Mouse (Mus musculus) heart, embryonic 13.5 days (tissue): ENCODE data around the gene Adra2b. TPM values are rescaled to one million over a fixed set of nuclear protein-coding genes. Genes with fewer than 3 reads are reported as not detected.
A peak's percentile ranks its signal among the peaks of the same experiment; 100 is the strongest.

ENCODE experiments used
- ATAC-seq: fragments of 200-750 bp; cut with Nextera tagmentation; 2 replicates; pipeline ENCODE4 v1.8.0; 2017; ENCODE audit warnings: moderate TSS enrichment; ENCODE audit not compliant: insufficient number of reproducible peaks, low FRiP score, low TSS enrichment; ENCODE audit errors: extremely low read depth
- H3K27ac ChIP-seq: fragments of 300-500 bp; sonication (generic); replicated peaks from 2 replicates; pipeline ENCODE4 v1.5.1; 2015; ENCODE audit warnings: moderate library complexity, mild to moderate bottlenecking, inconsistent platforms
- H3K27me3 ChIP-seq: fragments of 300-500 bp; sonication (generic); replicated peaks from 2 replicates; pipeline ENCODE4 v1.6.1; 2015; ENCODE audit warnings: mild to moderate bottlenecking, inconsistent platforms
- H3K36me3 ChIP-seq: fragments of 300-500 bp; sonication (generic); 2 replicates; pipeline ENCODE4 v1.6.1; 2015; ENCODE audit warnings: mild to moderate bottlenecking, inconsistent platforms
- H3K4me1 ChIP-seq: fragments of 300-500 bp; sonication (generic); 2 replicates; pipeline ENCODE4 v1.6.1; 2015; ENCODE audit warnings: inconsistent platforms
- H3K4me2 ChIP-seq: fragments of 300-500 bp; sonication (generic); 2 replicates; pipeline ENCODE4 v1.6.1; 2015; ENCODE audit warnings: inconsistent platforms, mild to moderate bottlenecking, moderate library complexity
- H3K4me3 ChIP-seq: fragments of 300-500 bp; sonication (generic); 2 replicates; pipeline ENCODE4 v1.5.1; 2015; ENCODE audit warnings: moderate library complexity, mild to moderate bottlenecking, inconsistent platforms
- H3K9ac ChIP-seq: fragments of 300-500 bp; sonication (generic); 2 replicates; pipeline ENCODE4 v1.6.1; 2015; ENCODE audit warnings: inconsistent platforms, mild to moderate bottlenecking, moderate library complexity
- H3K9me3 ChIP-seq: fragments of 300-500 bp; sonication (generic); 2 replicates; pipeline ENCODE4 v1.6.1; 2016; ENCODE audit warnings: inconsistent platforms
- WGBS: fragments of 180-500 bp; shearing (Covaris S2); methylation state at CpG from one replicate; pipeline ENCODE4 v1.1.7; 2015; ENCODE audit warnings: mixed read lengths; 5-methylcytosine and 5-hydroxymethylcytosine counted together
- polyA plus RNA-seq: library from polyadenylated mRNA; unstranded; fragments of >200 nt; fragmentation: Nextera tagmentation; extraction: Ambion mirVana; gene quantifications from 2 replicates; pipeline ENCODE4 v1.2.1, GENCODE M21; 2015

Gene Adra2b
- polyA plus RNA-seq, 1 experiment from 2014 or later, result 1.6 TPM

DNA sequence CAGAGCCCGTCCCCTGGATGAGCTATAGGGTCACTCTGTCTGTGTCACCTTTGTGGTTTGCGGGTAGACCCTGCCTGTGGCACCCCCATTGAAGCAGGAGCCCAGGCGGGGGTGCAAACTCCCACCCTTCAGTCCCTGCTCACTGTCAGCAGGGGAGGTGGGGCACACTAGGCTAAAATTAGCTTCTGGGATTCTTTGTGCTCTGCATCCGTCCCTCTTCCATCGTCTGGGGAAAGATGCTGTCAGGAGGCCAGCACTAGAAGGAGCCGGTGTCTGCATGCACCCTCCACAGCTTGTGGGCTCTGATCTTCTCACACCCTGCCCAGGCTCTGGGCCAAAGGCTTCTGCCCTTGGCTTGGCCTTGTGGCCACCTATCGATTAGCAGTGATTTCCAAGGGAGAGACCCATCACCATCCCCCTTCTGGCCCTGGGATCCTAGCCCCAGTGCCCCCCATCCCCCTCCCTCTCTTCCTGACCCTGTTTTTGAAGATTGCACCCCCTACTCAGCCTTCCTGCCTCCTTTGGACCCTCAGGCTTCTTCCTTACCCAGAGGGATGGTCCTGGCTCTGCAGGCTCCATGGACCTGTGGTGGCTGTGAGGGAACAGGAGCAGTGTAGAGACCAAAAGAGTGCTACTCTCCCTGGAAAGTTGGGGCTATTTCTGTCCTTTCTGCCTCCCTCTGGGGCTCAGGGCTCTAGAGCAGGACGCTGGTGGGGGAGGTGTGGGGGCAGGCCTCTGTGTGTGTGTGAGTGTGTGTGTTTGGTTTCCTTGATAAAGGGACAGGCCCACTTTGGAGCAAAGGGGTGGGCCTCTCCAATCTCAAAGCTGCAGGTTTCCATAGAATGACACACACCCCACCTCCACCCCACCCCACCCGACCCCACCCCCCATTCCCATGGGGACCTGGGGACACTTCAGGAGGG lies 7.8 kb downstream of the Adra2b start:
- Histone ChIP-seq H3K9me3 (no peaks in the 10 kb centered on the region), H3K4me2 (peak overlapping the region; percentile 93), H3K36me3 (no peaks in the 10 kb centered on the region), H3K27ac (peak overlapping the region; percentile 76), H3K4me1 (peaks cover 63% of the 10 kb centered on the region), H3K27me3 (peaks cover 23% of the 10 kb centered on the region), H3K9ac (peak overlapping the region; percentile 65), H3K4me3 (peak overlapping the region; percentile 36)
- ATAC-seq, result peak; percentile 56; the same call in 1 of the 2 replicates
- WGBS, result 11% methylated on average over 9 of the region's 9 CpGs

DNA sequence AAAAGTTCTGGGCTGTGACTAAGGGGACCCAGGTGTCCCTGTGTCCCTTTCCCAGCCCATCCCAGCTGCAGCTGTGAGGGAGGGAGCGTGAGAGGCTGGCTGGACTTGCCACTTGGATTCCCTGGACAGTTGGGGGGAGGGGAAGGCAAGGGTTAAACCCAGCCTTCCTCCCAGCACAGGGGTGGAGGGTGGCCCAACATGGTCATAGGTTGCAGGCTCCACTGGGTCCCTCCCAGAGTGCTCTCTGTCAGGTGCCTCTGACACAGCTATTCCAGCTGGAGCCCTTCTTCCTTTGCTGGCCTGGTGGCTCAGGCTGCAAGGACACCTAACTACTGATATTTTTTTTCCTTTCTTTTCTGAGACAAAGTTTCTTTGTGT lies 8.5 kb downstream of the Adra2b start:
- peak overlapping the region; percentile 65 for H3K9ac ChIP-seq
- H3K4me2 ChIP-seq, result peak overlapping the region; percentile 93
- 57% methylated on average over 1 of the region's 1 CpGs for WGBS
- H3K4me1 ChIP-seq, result peaks cover 69% of the 10 kb centered on the region
- peaks cover 16% of the 10 kb centered on the region for H3K27me3 ChIP-seq
- H3K27ac ChIP-seq, result peak overlapping the region; percentile 76
- H3K4me3 ChIP-seq, result no peak overlapping the region
- H3K9me3 ChIP-seq, result no peaks in the 10 kb centered on the region
- peak; percentile 71; the same call in 1 of the 2 replicates for ATAC-seq
- no peaks in the 10 kb centered on the region for H3K36me3 ChIP-seq

DNA sequence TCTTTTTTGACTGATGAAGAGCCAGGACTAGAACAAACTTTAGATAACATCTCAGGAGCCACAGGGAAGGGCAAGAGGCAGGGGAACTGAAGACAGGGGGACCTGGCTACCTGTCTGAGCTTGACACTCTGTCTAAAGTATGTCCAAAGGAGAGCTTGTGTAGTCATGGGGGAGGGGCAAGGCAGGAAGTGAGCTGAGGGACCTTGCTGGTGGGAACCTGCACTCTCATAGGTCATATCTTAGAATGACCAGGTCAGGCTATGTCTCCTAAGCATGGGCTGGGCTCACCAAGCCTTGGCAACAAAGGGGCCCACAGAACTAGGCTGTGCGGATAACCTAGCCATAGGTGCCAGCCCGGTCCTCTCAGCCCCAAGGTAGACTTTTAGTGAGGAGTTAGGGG lies 9.1 kb downstream of the Adra2b start:
- peak overlapping the region; percentile 76 for H3K27ac ChIP-seq
- peaks cover 10% of the 10 kb centered on the region for H3K27me3 ChIP-seq
- H3K9me3 ChIP-seq, result no peaks in the 10 kb centered on the region
- 0 out of 2 replicates have a peak overlapping the region, but pooled peaks have one; percentile 65 for H3K9ac ChIP-seq
- no peak for ATAC-seq
- H3K4me2 ChIP-seq, result peak overlapping the region; percentile 93
- 70% methylated on average over 2 of the region's 2 CpGs for WGBS
- no peak overlapping the region for H3K4me3 ChIP-seq
- H3K36me3 ChIP-seq, result no peaks in the 10 kb centered on the region
- peaks cover 72% of the 10 kb centered on the region for H3K4me1 ChIP-seq

DNA sequence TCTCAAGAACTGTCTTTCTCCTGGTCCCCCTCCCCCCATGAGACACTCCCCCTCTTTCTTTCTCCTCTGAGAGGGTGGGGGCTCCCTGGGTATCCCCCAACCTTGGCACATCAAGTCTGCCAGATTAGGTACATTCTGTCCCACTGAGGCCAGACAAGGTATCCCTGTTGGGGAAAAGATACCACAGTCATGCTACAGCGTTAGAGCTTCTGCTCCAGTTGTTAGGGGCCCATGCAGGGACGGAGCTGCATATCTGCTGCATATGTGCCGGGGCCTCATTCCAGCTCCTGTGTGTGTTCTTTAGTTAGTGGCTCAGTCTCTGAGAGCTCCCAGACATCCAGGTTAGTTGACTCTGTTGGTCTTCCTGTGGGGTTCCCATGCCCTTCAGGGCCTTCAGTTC lies 11.1 kb downstream of the Adra2b start:
- Histone ChIP-seq H3K9me3 (no peaks in the 10 kb centered on the region), H3K36me3 (no peaks in the 10 kb centered on the region), H3K4me2 (peak overlapping the region; percentile 32; the same call in 1 of the 2 replicates), H3K4me1 (peaks cover 79% of the 10 kb centered on the region), H3K27me3 (0 out of 2 replicates have a peak, but pooled peaks cover under 1% of the 10 kb centered on the region), H3K27ac (no peak overlapping the region), H3K4me3 (no peak overlapping the region), H3K9ac (no peak overlapping the region)
- ATAC-seq, result no peak
- 68% methylated on average over 3 of the region's 3 CpGs for WGBS

DNA sequence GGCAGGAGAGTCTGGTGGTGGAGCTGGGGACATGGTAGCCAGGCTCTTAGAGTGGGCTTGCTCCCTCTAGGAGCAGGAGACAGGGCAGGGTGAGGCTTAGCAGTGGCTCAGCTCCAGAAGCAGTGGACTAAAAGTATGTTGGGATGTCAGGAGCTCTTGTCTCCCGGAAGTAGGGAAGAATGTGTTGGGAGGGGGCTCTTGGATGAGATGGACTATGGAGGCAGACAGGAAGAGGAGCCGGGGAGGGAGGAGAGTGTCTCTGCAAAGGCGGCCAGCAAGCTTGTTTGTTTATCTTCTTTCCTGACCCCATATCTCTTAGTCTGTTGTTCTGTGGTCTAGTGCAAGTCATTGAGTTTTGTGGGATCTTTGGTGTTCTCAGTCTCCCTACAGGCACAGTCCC lies 12.1 kb downstream of the Adra2b start:
- no peak overlapping the region for H3K4me3 ChIP-seq
- H3K27ac ChIP-seq, result 0 out of 2 replicates have a peak overlapping the region, but pooled peaks have one; percentile 28
- H3K9ac ChIP-seq, result 0 out of 2 replicates have a peak overlapping the region, but pooled peaks have one; percentile 17
- H3K9me3 ChIP-seq, result no peaks in the 10 kb centered on the region
- ATAC-seq, result no peak
- H3K4me2 ChIP-seq, result peak overlapping the region; percentile 32
- WGBS, result 22% methylated on average over 3 of the region's 3 CpGs
- H3K4me1 ChIP-seq, result peaks cover 76% of the 10 kb centered on the region
- H3K36me3 ChIP-seq, result no peaks in the 10 kb centered on the region
- H3K27me3 ChIP-seq, result no peaks in the 10 kb centered on the region

DNA sequence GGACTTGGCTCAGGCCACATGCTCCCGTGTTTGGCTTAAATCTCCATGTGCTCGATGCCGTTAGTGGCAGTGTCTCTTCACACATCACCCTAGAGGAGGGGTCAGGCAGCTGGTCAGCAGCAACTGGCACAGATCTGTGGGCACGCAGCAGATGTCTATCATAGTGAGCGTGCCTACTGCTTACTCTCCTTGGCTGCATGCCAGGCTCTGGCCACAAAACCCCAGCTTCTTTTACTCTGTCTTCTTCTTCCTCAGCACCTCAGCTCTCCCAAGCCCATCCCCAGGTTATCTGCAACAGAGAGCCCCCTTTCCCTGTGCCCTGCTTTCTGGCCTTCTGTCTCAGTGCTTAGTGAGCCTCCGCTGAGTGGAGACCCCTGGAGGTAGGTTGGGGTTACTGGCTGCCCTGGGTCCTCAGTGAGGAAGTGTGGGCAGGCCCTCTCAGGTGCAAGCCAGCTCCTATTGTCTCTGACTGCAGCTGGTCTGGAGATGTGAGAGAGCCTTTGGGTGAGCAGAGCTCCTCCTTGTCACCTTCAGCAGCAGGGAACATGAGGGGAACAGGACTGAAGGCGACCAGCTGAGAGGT lies 12.8 kb downstream of the Adra2b start:
- Histone ChIP-seq H3K27ac (no peak overlapping the region), H3K4me3 (no peak overlapping the region), H3K27me3 (no peaks in the 10 kb centered on the region), H3K9ac (no peak overlapping the region), H3K36me3 (no peaks in the 10 kb centered on the region), H3K4me1 (peaks cover 68% of the 10 kb centered on the region), H3K4me2 (peak overlapping the region; percentile 32; the same call in 1 of the 2 replicates), H3K9me3 (no peaks in the 10 kb centered on the region)
- WGBS, result 46% methylated on average over 7 of the region's 7 CpGs
- ATAC-seq, result no peak

DNA sequence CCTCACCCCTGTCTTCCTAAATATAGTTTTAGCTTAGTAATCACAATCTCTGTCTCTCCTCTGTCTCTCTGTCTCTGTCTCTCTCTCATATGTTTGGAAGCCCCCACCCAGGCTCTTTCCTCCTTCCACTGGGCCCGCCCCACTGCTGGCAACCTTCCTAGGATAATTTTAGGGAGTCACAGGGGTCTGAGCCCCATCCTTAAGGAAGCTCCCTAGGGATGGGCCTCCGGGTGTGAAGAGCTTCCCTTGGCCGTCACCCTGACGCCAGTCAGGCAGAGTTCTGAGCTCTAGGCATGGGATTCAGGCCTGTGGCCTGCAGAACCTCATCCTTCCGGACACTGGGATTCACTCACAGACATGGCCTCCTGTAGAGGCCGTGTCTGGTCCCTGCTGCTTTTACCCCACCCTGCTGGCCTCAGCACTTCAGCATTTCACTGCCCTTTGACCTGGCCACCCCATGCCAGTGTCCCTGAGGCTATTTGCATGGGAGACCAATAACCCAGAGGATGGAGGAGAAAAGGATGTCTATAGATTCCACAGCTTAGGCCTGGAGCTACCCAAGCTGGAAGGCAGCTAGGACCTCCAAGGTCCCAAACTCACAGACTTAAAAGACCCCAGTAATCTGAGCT lies 13.5 kb downstream of the Adra2b start:
- Histone ChIP-seq H3K9me3 (no peaks in the 10 kb centered on the region), H3K4me2 (no peak overlapping the region), H3K36me3 (no peaks in the 10 kb centered on the region), H3K27me3 (no peaks in the 10 kb centered on the region), H3K4me3 (no peak overlapping the region), H3K27ac (no peak overlapping the region), H3K9ac (no peak overlapping the region), H3K4me1 (peaks cover 61% of the 10 kb centered on the region)
- WGBS, result 76% methylated on average over 6 of the region's 6 CpGs
- no peak for ATAC-seq

DNA sequence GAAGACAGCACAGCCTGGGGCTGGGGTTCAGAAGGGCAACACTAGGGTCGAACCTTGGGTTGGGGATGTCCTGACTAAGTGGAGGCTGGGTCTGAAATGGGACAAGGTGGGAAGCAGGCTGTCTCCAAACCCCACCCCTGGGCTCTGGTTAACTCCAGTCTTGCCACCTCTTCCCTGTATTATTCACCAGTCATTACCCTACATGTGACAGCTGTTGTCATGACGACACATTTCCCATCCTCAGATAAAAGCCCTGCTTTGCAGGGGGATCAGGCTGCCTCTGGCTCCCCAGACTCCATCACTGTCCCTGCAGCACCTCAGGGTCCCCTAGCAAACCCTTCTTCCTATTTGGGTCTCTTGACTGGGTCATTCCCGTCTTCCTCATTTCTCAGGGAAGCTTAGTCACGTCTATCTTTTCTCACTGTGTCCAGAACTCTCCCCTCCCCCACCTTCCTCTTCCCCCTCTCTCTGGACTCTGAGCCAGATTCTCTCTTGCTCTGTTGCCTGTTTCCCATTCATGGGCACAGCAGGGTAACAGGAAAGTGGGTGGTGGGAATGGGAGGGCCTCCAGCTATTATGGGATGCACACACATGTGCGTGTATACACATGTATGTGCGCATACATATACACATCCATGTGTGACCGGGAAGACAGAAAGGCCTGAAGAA lies 15.1 kb downstream of the Adra2b start:
- no peaks in the 10 kb centered on the region for H3K36me3 ChIP-seq
- no peak for ATAC-seq
- 62% methylated on average over 7 of the region's 7 CpGs for WGBS
- H3K27me3 ChIP-seq, result no peaks in the 10 kb centered on the region
- no peak overlapping the region for H3K4me2 ChIP-seq
- no peak overlapping the region for H3K9ac ChIP-seq
- no peak overlapping the region for H3K27ac ChIP-seq
- no peaks in the 10 kb centered on the region for H3K9me3 ChIP-seq
- H3K4me3 ChIP-seq, result no peak overlapping the region
- H3K4me1 ChIP-seq, result peaks cover 50% of the 10 kb centered on the region

DNA sequence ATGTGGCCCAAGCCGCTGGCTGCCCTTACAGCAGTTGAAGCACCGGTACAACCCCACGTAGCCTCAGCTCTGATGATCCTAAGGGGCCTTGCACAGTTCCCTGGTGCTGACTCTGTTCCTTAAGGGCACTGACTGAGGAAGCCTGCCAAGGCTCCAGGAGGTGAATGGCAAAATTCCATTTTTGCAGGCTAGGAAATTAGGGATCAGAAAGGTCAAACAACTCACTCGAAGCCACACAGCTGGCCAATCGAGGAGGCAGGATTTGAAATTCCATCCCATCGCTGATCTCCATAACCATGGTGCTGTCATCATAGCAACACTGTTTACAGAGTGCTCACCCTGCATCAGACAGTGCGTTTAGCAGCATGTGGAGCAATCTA lies 15.6 kb downstream of the Adra2b start:
- no peaks in the 10 kb centered on the region for H3K36me3 ChIP-seq
- H3K27ac ChIP-seq, result no peak overlapping the region
- H3K4me1 ChIP-seq, result peaks cover 50% of the 10 kb centered on the region
- H3K4me2 ChIP-seq, result no peak overlapping the region
- H3K9ac ChIP-seq, result no peak overlapping the region
- ATAC-seq, result no peak
- WGBS, result 66% methylated on average over 7 of the region's 7 CpGs
- 0 out of 2 replicates have a peak, but pooled peaks cover under 1% of the 10 kb centered on the region for H3K27me3 ChIP-seq
- H3K9me3 ChIP-seq, result no peaks in the 10 kb centered on the region
- no peak overlapping the region for H3K4me3 ChIP-seq

DNA sequence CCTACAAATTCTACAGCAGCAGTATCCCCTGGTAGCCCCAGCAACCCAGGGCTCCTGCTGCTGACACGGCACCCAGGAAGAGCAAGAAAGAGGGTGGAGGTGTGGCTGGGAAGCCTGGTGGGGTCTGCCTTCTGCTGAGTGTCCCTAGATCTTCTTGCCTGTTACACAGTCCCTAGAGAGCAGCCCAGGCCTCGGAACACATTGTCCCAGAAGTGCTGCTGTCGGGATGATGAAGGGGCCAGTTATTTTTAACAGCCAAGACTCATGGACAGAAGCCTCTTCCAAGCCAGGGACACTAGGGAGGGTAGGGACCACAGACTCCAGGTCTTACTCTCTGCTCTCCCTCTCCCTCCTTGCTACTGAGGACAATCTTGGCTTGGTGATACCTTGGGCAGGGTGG lies 16.2 kb downstream of the Adra2b start:
- Histone ChIP-seq H3K36me3 (no peaks in the 10 kb centered on the region), H3K27me3 (peaks cover 4% of the 10 kb centered on the region; the same call in 1 of the 2 replicates), H3K9me3 (no peaks in the 10 kb centered on the region), H3K4me1 (peaks cover 44% of the 10 kb centered on the region), H3K4me2 (no peak overlapping the region), H3K27ac (no peak overlapping the region), H3K9ac (0 out of 2 replicates have a peak overlapping the region, but pooled peaks have one; percentile 2), H3K4me3 (no peak overlapping the region)
- ATAC-seq, result no peak
- WGBS, result 37% methylated on average over 3 of the region's 3 CpGs

DNA sequence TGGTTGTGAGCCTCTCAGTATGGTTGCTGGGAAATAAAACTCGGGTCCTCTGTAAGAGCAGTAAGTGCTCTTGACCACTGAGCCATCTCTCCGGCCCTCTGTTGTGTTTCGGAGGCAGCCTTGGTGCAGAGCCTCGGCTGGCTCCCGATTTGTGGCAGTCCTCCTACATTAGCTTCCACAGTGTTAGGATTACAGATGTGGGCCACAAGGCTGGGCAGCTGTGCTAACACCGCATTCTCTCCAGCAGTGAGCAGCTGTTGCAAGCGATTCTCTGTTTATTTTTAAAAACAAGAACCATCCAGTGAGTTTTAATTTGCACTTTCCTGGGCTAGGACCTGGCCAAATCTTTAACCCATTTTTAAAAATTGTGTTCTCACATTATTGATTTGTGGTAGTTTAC lies 20.9 kb downstream of the Adra2b start:
- H3K27me3 ChIP-seq, result peaks cover 4% of the 10 kb centered on the region; the same call in 1 of the 2 replicates
- 64% methylated on average over 7 of the region's 7 CpGs for WGBS

More for the DNA sequence above, 20.9 kb downstream of the Adra2b start:
- no peak overlapping the region for H3K4me3 ChIP-seq
- peaks cover 9% of the 10 kb centered on the region for H3K4me1 ChIP-seq
- no peak overlapping the region for H3K4me2 ChIP-seq
- no peak overlapping the region for H3K27ac ChIP-seq
- ATAC-seq, result no peak
- H3K9me3 ChIP-seq, result no peaks in the 10 kb centered on the region
- H3K36me3 ChIP-seq, result no peaks in the 10 kb centered on the region
- H3K9ac ChIP-seq, result no peak overlapping the region
